Mouse (Mus musculus) heart, postnatal 10 days (tissue): ENCODE measurements at regions not wholly inside any gene's neighbourhood (a gene's known extent, or its start where the extent isn't known, plus 50 kb on each side); places are given as distances from the start of the nearest gene placed in this dataset.

ENCODE experiments used
- DNase-seq, 2 experiments: peaks; one replicate each; pipeline ENCODE4 v3.0.0; 2021
- intact Hi-C: fragments of 180-260 bp; cut with DNase I; formaldehyde crosslinking; loops from one replicate; pipeline ENCODE4 v1.15.1; 2025

DNA sequence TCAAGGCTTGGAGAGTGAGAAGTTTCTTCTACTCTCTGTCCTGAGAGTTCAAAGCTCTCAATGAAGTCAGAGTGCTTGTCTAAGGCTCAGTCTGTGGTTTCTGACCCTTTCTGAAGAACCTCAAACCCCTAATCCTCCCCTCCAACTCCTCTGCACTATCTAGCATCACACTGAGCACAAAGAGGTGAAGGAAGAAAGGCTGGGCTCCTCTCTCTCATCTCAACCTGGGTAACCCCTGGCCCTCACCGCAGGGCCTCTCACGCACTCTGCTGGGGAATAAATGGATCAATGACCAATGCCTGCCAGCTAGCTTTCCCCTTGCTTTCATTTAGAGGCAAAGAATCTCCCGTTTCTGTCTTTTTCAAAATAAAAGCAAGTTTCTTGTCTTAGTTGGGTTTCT is 150.8 kb downstream of the Dad1 start:
- intact Hi-C loops, result no loop called here
- DNase-seq, result no peak

- intact Hi-C loops, result loop anchor here (2.0 kb wide), 1 partner anchor 17 kb away; no protein-coding TSS in a partner anchor
These were observed 152.1 kb downstream of the Dad1 start for GRCm38 (mm10) chr14:54101775-54102174.

GRCm38 (mm10) chr14:54099360-54099759 is 154.5 kb downstream of the Dad1 start:
- no peak for DNase-seq
- intact Hi-C loops, result no loop called here

More at GRCm38 (mm10) chr14:54101775-54102174, 152.1 kb downstream of the Dad1 start:
- no peak for DNase-seq

DNA sequence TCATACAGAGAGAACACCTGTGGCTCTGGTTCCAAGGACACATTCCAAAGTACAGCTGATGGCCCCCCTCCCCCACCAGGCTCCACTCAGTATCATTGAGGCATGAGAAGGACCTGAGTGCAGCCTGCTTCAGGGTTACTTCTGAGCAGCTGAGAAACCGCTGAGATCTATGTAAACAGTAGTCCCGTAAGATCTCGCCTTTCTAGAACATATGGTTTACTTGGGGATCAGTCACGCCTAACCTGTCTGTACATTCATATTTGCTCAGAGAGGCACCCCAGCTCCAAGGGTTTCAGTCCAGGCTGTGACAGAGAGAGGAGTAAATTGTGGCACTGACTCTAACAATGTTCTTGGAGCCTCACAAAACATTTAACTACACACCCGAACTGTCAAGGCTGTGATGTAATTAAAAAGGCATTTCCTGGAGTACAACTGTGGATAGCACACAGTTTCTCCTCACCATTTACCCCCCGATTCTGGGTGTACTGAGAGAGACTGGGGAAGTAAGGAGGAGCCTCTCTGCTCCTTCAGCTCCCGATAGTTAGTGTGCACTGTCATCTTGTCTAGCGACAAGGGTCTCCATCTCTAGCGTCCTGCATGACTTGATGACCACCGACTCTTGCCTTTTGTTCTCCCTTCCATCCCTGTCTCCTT is 155.7 kb downstream of the Dad1 start:
- DNase-seq, result no peak
- intact Hi-C loops, result no loop called here

DNA sequence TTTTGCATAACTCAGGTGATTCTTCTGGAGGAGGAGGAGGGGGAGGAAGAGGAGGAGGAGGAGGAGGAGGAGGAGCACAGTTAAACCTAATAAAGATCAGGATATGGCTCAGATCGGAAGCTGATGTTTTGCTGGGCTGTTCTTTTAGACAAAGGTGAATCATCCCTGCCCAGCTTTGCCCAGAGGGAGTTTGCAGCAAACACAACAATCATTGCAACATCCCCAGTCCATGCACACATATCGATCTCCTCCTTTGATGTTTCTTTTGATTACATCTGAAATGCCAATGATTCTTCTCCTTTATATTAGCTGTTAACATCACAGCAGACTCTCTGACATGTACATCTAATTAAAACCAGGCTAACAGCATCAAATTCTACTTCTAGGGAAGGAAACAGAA is 156.9 kb downstream of the Dad1 start:
- intact Hi-C loops, result no loop called here
- no peak for DNase-seq

DNA sequence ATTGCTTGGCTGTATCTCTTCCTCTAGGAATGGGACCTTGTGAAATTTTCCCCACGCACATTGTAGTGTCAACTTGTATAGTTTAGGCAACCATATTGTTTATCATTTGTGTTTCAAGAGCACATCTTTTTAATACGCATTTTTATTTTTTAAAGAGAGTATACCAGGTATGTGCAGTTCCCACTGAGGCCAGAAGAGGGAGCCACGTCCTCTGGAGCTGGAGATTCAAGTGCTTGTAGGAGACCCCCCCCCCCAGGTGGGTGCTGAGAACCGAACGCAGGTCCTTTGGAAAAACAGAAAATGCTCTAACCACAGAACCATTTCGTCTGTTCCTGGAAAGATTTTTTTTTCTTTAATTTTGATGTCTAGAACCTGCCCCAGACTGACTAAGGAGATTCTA is 161.5 kb downstream of the Dad1 start:
- no peak for DNase-seq
- intact Hi-C loops, result no loop called here

- DNase-seq, result no peak
- intact Hi-C loops, result no loop called here
These were observed 167.2 kb downstream of the Dad1 start for GRCm38 (mm10) chr14:54086660-54087059.

- no peak for DNase-seq
These were observed 179.2 kb downstream of the Dad1 start for GRCm38 (mm10) chr14:54074659-54075058.

DNA sequence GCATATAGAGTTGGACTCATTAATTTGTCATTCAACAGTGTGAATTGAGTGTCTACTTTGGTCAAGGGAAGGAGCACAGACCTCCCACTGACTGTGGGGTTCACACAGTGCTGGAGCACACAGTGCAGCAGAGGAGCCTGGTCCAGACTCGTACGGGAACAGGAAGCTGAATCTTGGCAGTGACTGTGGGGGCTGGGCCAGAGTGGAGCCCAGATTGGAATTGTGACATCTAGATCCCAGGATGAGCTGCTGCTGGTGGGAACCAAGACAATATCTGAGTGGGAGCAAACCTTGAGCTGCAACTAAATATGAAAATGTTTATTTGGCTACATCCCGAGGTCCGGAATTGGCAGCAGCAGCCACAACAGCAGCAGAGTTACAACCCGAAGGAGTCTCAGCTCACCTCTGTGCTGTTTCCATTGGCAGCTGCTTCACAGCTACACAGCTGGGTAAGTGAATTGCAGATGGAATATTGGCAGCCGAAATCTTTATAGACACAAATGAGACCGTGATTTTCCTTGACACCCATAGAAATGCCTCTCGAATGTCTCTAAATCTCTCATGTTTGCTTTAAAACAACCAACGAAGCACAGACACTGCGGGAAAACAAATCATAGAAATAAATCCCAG is 181.5 kb downstream of the Dad1 start:
- DNase-seq, result peak; percentile 29 to 44
- intact Hi-C loops, result no loop called here

More at GRCm38 (mm10) chr14:54074659-54075058, 179.2 kb downstream of the Dad1 start:
- intact Hi-C loops, result no loop called here

- DNase-seq, result no peak
- intact Hi-C loops, result no loop called here
These were observed 183.7 kb downstream of the Dad1 start for GRCm38 (mm10) chr14:54070240-54070639.

- intact Hi-C loops, result loop anchor here (10.0 kb wide), 1 partner anchor 286 kb away; no protein-coding TSS in a partner anchor
- DNase-seq, result no peak
These were observed 185.2 kb downstream of the Dad1 start for GRCm38 (mm10) chr14:54068684-54069083.

GRCm38 (mm10) chr14:54065466-54065865 is 188.4 kb downstream of the Dad1 start:
- intact Hi-C loops, result loop anchor here (10.0 kb wide), 1 partner anchor 289 kb away; no protein-coding TSS in a partner anchor
- DNase-seq, result no peak

DNA sequence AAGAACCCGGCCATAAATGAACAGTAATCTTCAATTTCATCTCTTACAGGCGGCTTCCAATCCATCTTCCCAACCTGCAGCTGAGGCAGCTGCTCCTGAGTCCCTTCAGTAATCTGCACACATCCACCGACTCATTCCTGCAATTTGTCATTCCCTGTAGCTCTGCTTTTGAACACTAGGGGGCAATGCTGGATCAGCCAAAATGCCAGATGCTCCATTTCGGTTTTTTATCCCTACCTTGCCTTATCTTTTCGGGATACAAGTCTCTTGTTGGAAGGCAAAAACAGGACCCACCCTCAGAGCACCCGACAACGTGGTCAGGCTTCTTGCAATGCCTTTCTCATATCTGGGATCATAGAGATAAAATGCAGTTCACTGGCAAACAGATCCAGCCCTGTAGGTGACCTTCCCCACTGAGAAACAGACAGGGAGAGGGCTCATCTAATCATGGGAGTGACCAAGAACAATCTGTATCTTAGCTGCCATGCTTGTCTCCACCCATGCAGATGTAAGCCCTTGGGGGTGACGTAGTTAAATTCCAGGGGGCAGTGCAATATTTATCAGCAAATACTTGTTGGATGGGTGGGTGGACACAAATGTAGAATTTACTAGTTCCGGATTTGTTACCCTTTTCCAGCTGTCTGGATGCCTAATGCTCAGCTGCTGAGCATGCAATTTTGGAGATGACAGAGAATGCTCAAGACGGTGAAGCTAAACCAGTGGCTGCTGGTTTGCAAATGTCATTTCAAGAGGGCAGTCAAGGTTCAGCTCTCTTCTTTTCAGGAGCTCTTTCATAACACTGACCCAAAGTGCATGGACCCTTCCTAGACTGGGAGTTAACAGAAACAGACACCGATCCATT is 189.1 kb downstream of the Dad1 start:
- intact Hi-C loops, result loop anchor here (1.0 to 10.0 kb wide), 5 partner anchors 89 to 573 kb away; no protein-coding TSS in a partner anchor
- peak; percentile 79 to 86 for DNase-seq

DNA sequence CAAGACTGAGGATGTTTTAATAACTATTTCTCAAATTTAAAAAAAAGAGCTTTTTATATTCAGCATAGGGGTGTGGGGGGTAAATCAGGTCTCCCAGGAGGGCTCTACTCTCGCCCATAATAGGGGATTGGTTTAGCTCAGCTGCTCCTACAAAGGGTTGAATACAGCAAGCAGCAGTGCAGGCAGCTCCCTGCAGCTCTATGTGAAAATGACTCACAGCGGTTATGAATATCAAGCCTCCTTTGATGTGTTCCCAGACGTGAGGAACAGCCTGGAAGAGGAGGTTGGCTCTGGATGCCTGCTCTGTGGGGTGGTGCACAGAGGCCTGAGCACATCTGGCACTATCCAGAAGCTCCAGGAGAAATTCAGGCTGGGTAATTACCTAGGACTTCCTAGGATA is 192.3 kb downstream of the Dad1 start:
- intact Hi-C loops, result loop anchor here (5.0 to 10.0 kb wide), 4 partner anchors 166 to 576 kb away; no protein-coding TSS in a partner anchor
- no peak for DNase-seq

GRCm38 (mm10) chr14:54059776-54060175 is 194.1 kb downstream of the Dad1 start:
- DNase-seq, result peak; percentile 79 to 88
- intact Hi-C loops, result loop anchor here (2.0 to 10.0 kb wide), 6 partner anchors 168 to 578 kb away; no protein-coding TSS in a partner anchor

DNA sequence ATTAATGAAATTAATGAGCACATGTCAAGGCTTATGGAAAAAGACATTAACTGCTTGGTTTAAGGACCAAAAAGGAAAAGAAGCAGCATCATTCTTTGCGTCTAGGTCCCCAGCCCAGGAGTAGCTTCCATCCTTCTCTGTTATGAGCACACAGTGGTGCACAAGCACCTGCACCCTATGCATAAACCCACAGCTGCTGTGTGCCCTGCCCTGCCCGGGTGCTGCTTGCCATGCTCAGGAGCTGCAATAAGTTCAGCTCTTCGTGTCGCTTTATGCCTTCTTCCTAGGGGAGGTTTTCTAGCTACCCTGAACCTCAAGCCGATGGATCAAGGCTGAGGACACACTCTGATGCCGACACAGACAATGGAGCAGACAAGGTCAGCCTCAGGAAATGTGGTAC is 194.8 kb downstream of the Dad1 start:
- no peak for DNase-seq
- intact Hi-C loops, result loop anchor here (2.0 to 5.0 kb wide), 2 partner anchors 177 to 390 kb away; no protein-coding TSS in a partner anchor

DNA sequence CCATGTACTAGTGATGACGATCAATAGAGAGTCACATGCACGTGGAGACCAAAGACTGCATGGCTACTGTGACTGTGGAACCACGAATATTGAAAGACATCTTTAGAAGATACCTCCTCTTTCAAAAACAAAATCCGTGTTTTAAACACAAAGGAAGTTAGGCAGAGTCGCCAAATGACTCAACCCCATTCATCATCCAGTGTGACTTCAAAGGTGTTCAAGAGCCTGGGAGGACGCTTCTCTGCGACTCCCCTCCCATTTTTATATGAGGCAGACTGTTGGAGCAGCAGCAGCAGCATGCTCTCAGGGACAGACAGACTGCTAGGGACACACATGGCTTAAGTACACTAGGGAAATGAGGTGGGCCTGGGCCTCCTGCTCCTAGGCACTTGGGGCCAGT is 197.2 kb downstream of the Dad1 start:
- DNase-seq, result no peak
- intact Hi-C loops, result loop anchor here (5.0 kb wide), 1 partner anchor 174 kb away; no protein-coding TSS in a partner anchor

DNA sequence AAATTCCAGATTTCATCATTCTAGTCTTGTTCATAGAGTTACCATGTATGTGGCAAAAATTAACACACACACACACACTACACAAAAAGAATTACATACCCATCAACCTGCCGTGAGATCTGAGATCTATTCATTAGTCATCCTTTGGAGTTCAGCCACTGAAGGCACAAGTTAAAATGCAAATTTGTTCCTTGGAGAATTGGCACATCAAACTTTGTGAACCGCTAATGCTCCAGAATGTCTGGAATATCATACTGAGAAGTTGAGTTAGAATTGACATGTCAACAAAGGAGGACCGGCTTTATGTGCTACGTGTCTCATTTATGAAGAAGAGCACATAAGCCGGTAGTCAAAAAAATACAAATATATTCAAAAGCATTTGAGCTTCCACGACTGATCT is 198.5 kb downstream of the Dad1 start:
- intact Hi-C loops, result loop anchor here (5.0 kb wide), 1 partner anchor 173 kb away; no protein-coding TSS in a partner anchor
- DNase-seq, result no peak

GRCm38 (mm10) chr14:54042286-54042685 is 211.6 kb downstream of the Dad1 start:
- no peak for DNase-seq
- intact Hi-C loops, result no loop called here

- intact Hi-C loops, result no loop called here
- no peak for DNase-seq
These were observed 213.3 kb downstream of the Dad1 start for GRCm38 (mm10) chr14:54040644-54041043.

- DNase-seq, result no peak
- intact Hi-C loops, result no loop called here
These were observed 219.4 kb downstream of the Dad1 start for GRCm38 (mm10) chr14:54034516-54034915.
